Mouse (Mus musculus): ENCODE results near the gene Ftl1-ps1. TPM values are rescaled to one million over a fixed set of nuclear protein-coding genes. Genes with fewer than 3 reads are reported as not detected.

Ftl1-ps1 gene
- polyA plus RNA-seq, 1 experiment from 2014 or later: 87.6 TPM

GRCm38 (mm10) chr13:74439895-74440294 is 40.4 kb downstream of the Ftl1-ps1 start:
- Histone ChIP-seq H3K4me1 (no peaks in the 10 kb centered on the region), H3K4me3 (replicated peaks) (no peak overlapping the region), H3K4me2 (no peak overlapping the region), H3K9ac (no peak overlapping the region), H3K27ac (no peak overlapping the region), H3K27me3 (no peaks in the 10 kb centered on the region), H3K36me3 (replicated peaks) (peaks cover 18% of the 10 kb centered on the region; the same call in 1 of the 2 replicates), H3K9me3 (peaks cover 48% of the 10 kb centered on the region)
- 28% methylated on average over 19 of the region's 19 CpGs for WGBS
- ATAC-seq (ENCODE audit: low FRiP score): no peak

MicroRNA genes within 50 kb of the gene (microRNA counts, 519-probe panel; counts per million panel counts)
- microRNA mmu-miR-692: not detected

Small RNA genes lying within 50 kb of the gene (microRNA-seq; reads per million reads assigned to microRNA genes)
- not detected for gene Mir692-3

Other genes starting within 250 kb of the Ftl1-ps1 start
- gene Exoc3, start 191.0 kb upstream of the Ftl1-ps1 start, polyA plus RNA-seq (2016; fragmentation: Nextera tagmentation; extraction: Ambion mirVana): 80.6 and 87.3 TPM in 2 replicates
- gene Ahrr, start 107.4 kb upstream of the Ftl1-ps1 start, polyA plus RNA-seq (2016; fragmentation: Nextera tagmentation; extraction: Ambion mirVana): 1.4 and 2.0 TPM in 2 replicates
- 105 and 114 TPM in 2 replicates for gene Pdcd6, start 82.1 kb upstream of the Ftl1-ps1 start, polyA plus RNA-seq (2016; fragmentation: Nextera tagmentation; extraction: Ambion mirVana)
- gene Sdha, start 49.4 kb upstream of the Ftl1-ps1 start, polyA plus RNA-seq (2016; fragmentation: Nextera tagmentation; extraction: Ambion mirVana): 231 and 233 TPM in 2 replicates
- 60.2 and 67.6 TPM in 2 replicates for gene Ccdc127, start 49.4 kb upstream of the Ftl1-ps1 start, polyA plus RNA-seq (2016; fragmentation: Nextera tagmentation; extraction: Ambion mirVana)
- not detected in 2 replicates for gene Lrrc14b, start 35.7 kb upstream of the Ftl1-ps1 start, polyA plus RNA-seq (2016; fragmentation: Nextera tagmentation; extraction: Ambion mirVana)
- gene Zfp72, start 8.9 kb upstream of the Ftl1-ps1 start, polyA plus RNA-seq (2016; fragmentation: Nextera tagmentation; extraction: Ambion mirVana): 3.1 and 3.2 TPM in 2 replicates
- 19.5 and 20.4 TPM in 2 replicates for gene Zfp825, start 94.3 kb downstream of the Ftl1-ps1 start, polyA plus RNA-seq (2016; fragmentation: Nextera tagmentation; extraction: Ambion mirVana)
- gene Erap1, start 239.9 kb downstream of the Ftl1-ps1 start, polyA plus RNA-seq (2016; fragmentation: Nextera tagmentation; extraction: Ambion mirVana): 3.5 and 3.9 TPM in 2 replicates

Measured in forebrain, embryonic 12.5 days (tissue).